Mouse (Mus musculus): ENCODE results near the gene Gmpr2. TPM values are rescaled to one million over a fixed set of nuclear protein-coding genes. Genes with fewer than 3 reads are reported as not detected.

Gene Gmpr2
- 11.6 and 15.9 TPM in 2 replicates for polyA plus RNA-seq (2012; rRNA removed)

DNA sequence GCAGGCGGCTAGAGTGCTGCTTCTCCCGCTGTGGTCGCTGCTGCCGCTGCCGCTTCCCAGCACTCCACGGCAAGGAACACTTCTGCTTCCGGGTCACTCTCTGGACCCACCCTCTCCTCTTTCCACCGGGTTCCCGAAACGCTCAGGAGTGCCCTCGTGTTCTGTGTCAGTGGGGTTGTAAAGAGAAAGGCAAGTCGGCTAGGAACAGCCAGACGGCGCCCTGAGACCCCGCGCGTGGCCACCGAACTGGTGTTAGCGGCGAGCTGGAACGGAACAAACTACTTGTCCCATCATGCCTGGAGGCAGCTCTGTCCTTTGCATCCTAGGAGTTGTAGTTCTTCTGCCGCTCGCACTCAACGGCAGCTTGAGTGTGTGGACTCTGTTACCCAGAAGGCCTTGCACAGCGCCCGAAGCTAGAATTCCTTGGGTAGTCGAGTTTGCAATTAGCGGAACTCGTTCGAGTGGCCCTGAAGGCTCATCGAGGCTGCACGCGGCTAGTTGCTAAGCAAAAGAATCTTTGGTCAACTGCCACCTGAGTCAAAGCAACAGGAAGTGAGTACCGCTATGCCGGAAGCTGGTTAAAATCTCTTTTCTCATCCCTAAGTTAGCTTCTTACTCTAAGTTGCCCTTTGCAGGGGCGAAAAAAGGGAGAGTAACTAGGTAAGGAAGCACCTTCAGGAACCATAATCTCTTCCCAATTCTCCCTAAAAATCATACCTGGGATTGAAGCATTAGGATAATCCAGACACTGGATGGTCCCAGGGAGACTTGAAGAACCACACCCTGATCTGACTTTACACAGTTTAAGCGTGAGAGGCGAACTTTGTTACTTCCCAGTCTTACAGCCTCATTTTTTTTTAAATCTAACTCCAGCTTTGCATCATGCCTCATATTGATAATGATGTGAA is at the start of gene Gmpr2, which contains the start of gene Nedd8:
Gmpr2 (plus strand) TSS at position 109 of the 908 bp plus-strand sequence.
Nedd8 (minus strand) TSS at position 292 of the 908 bp plus-strand sequence.
- WGBS, result under 1% methylated on average over 38 of the region's 38 CpGs
- TF ChIP-seq POLR2A (IDR thresholded peaks at IDR 0.05; ENCODE audit: low read depth, low read length), result peak; percentile 53; the same call in 1 of the 2 replicates
- TF ChIP-seq CTCF (IDR thresholded peaks at IDR 0.05; ENCODE audit: extremely low read depth, insufficient read depth, insufficient read length, insufficient replicate concordance), result no peak
- peak within 1 kb of the TSS; percentile 97 for H3K27ac ChIP-seq (ENCODE audit: insufficient read depth, low read length)
- H3K4me3 ChIP-seq (ENCODE audit: extremely low read depth, insufficient read depth, insufficient read length), result peak within 1 kb of the TSS; percentile 86
- H3K36me3 ChIP-seq (ENCODE audit: control insufficient read depth, insufficient read depth, low read length), result peaks cover 4% of the 10 kb centered on the region
- peak; percentile 89 to 96 for DNase-seq (ENCODE audit: low read depth in 1 of 2, low spot score in 2 of 2)
- no peaks in the 10 kb centered on the region for H3K27me3 ChIP-seq (ENCODE audit: control insufficient read depth, insufficient read depth, low read length)
- H3K4me1 ChIP-seq (ENCODE audit: control insufficient read depth, insufficient read depth, insufficient read length), result peaks cover 7% of the 10 kb centered on the region; the same call in 1 of the 2 replicates

- DNase-seq (ENCODE audit: low read depth in 1 of 2, low spot score in 2 of 2), result no peak
- Histone ChIP-seq H3K4me1 (ENCODE audit: control insufficient read depth, insufficient read depth, insufficient read length) (no peaks in the 10 kb centered on the region), H3K36me3 (ENCODE audit: control insufficient read depth, insufficient read depth, low read length) (peaks cover 26% of the 10 kb centered on the region), H3K27ac (ENCODE audit: insufficient read depth, low read length) (no peak overlapping the region), H3K27me3 (ENCODE audit: control insufficient read depth, insufficient read depth, low read length) (no peaks in the 10 kb centered on the region), H3K4me3 (ENCODE audit: extremely low read depth, insufficient read depth, insufficient read length) (no peak overlapping the region)
- TF ChIP-seq POLR2A (IDR thresholded peaks at IDR 0.05; ENCODE audit: low read depth, low read length), result no peak
- WGBS, result 91% methylated on average over 27 of the region's 27 CpGs
Observed at GRCm38 (mm10) chr14:55628077-55628827, 43.5 kb upstream of the Gmpr2 start.

- TF ChIP-seq POLR2A (IDR thresholded peaks at IDR 0.05; ENCODE audit: low read depth, low read length) (no peak), CTCF (IDR thresholded peaks at IDR 0.05; ENCODE audit: extremely low read depth, insufficient read depth, insufficient read length, insufficient replicate concordance) (peak; percentile 90; the same call in 1 of the 2 replicates)
- Histone ChIP-seq H3K36me3 (ENCODE audit: control insufficient read depth, insufficient read depth, low read length) (peaks cover 26% of the 10 kb centered on the region), H3K27ac (ENCODE audit: insufficient read depth, low read length) (no peak overlapping the region), H3K27me3 (ENCODE audit: control insufficient read depth, insufficient read depth, low read length) (no peaks in the 10 kb centered on the region), H3K4me3 (ENCODE audit: extremely low read depth, insufficient read depth, insufficient read length) (no peak overlapping the region), H3K4me1 (ENCODE audit: control insufficient read depth, insufficient read depth, insufficient read length) (no peaks in the 10 kb centered on the region)
- 33% methylated on average over 5 of the region's 5 CpGs for WGBS
- DNase-seq (ENCODE audit: low read depth in 1 of 2, low spot score in 2 of 2), result peak in 1 of 2 experiments; percentile 68
Observed at GRCm38 (mm10) chr14:55629312-55629711, 42.4 kb upstream of the Gmpr2 start.

GRCm38 (mm10) chr14:55634874-55635522 is 36.7 kb upstream of the Gmpr2 start:
- TF ChIP-seq POLR2A (IDR thresholded peaks at IDR 0.05; ENCODE audit: low read depth, low read length) (no peak), CTCF (IDR thresholded peaks at IDR 0.05; ENCODE audit: extremely low read depth, insufficient read depth, insufficient read length, insufficient replicate concordance) (no peak)
- peak overlapping the region; percentile 30; the same call in 1 of the 2 replicates for H3K27ac ChIP-seq (ENCODE audit: insufficient read depth, low read length)
- 6% methylated on average over 23 of the region's 23 CpGs for WGBS
- H3K27me3 ChIP-seq (ENCODE audit: control insufficient read depth, insufficient read depth, low read length), result no peaks in the 10 kb centered on the region
- H3K4me3 ChIP-seq (ENCODE audit: extremely low read depth, insufficient read depth, insufficient read length), result peak overlapping the region; percentile 67
- H3K36me3 ChIP-seq (ENCODE audit: control insufficient read depth, insufficient read depth, low read length), result peaks cover 13% of the 10 kb centered on the region
- H3K4me1 ChIP-seq (ENCODE audit: control insufficient read depth, insufficient read depth, insufficient read length), result peaks cover 6% of the 10 kb centered on the region
- DNase-seq (ENCODE audit: low read depth in 1 of 2, low spot score in 2 of 2), result no peak

DNA sequence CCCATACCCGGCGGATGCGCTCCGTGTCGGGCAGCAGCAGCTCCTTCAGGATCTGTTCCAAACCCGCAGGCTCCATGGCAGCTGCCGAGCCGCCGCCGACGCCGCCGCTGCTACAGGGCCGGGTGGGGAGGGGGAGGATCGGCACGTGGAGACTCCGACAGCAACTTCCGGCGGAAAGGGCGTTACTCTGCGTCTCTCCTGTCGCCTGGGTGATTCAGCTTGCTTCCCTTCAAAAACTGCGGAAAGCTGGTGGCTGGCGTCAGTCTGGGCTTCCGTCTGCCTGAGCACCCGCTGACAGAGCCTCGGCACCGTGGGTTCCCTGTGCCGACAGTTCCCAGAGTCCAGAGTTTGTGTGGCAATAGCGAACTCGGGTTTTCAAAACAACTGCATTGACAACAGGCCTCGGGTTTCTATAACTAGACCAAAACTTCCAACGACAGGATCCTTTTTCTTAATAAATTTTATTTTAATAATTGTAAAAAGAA is 36.2 kb upstream of the Gmpr2 start, which contains the start of gene Ipo4:
Ipo4 (minus strand) TSS at position 435 of the 485 bp plus-strand sequence.
- no peaks in the 10 kb centered on the region for H3K27me3 ChIP-seq (ENCODE audit: control insufficient read depth, insufficient read depth, low read length)
- peaks cover 6% of the 10 kb centered on the region for H3K4me1 ChIP-seq (ENCODE audit: control insufficient read depth, insufficient read depth, insufficient read length)
- peak within 1 kb of the TSS; percentile 67 for H3K4me3 ChIP-seq (ENCODE audit: extremely low read depth, insufficient read depth, insufficient read length)
- peaks cover 13% of the 10 kb centered on the region for H3K36me3 ChIP-seq (ENCODE audit: control insufficient read depth, insufficient read depth, low read length)
- peak; percentile 66 to 81 for DNase-seq (ENCODE audit: low read depth in 1 of 2, low spot score in 2 of 2)
- H3K27ac ChIP-seq (ENCODE audit: insufficient read depth, low read length), result peak within 1 kb of the TSS; percentile 30; the same call in 1 of the 2 replicates
- no peak; the same call in 1 of the 2 replicates for TF ChIP-seq POLR2A (IDR thresholded peaks at IDR 0.05; ENCODE audit: low read depth, low read length)
- TF ChIP-seq CTCF (IDR thresholded peaks at IDR 0.05; ENCODE audit: extremely low read depth, insufficient read depth, insufficient read length, insufficient replicate concordance), result no peak
- WGBS, result 1% methylated on average over 30 of the region's 33 CpGs

GRCm38 (mm10) chr14:55637795-55638194 is 33.9 kb upstream of the Gmpr2 start, which contains the start of gene Gm49378:
Gene Gm49378, minus strand, starts transcription at chr14:55637895.
- peaks cover 11% of the 10 kb centered on the region for H3K36me3 ChIP-seq (ENCODE audit: control insufficient read depth, insufficient read depth, low read length)
- no peaks in the 10 kb centered on the region for H3K27me3 ChIP-seq (ENCODE audit: control insufficient read depth, insufficient read depth, low read length)
- no peak within 1 kb of the TSS for H3K27ac ChIP-seq (ENCODE audit: insufficient read depth, low read length)
- peaks cover 10% of the 10 kb centered on the region for H3K4me1 ChIP-seq (ENCODE audit: control insufficient read depth, insufficient read depth, insufficient read length)
- H3K4me3 ChIP-seq (ENCODE audit: extremely low read depth, insufficient read depth, insufficient read length), result no peak within 1 kb of the TSS
- no peak for TF ChIP-seq CTCF (IDR thresholded peaks at IDR 0.05; ENCODE audit: extremely low read depth, insufficient read depth, insufficient read length, insufficient replicate concordance)
- no peak for TF ChIP-seq POLR2A (IDR thresholded peaks at IDR 0.05; ENCODE audit: low read depth, low read length)
- WGBS, result 92% methylated on average over 9 of the region's 9 CpGs
- no peak for DNase-seq (ENCODE audit: low read depth in 1 of 2, low spot score in 2 of 2)

All from spleen, adult 2 months (tissue).